Mouse (Mus musculus): ENCODE measurements around the gene Klhl8. TPM values are rescaled to one million over a fixed set of nuclear protein-coding genes. Genes with fewer than 3 reads are reported as not detected.

Gene Klhl8
- polyA plus RNA-seq, 1 experiment, result 0.84 TPM

DNA sequence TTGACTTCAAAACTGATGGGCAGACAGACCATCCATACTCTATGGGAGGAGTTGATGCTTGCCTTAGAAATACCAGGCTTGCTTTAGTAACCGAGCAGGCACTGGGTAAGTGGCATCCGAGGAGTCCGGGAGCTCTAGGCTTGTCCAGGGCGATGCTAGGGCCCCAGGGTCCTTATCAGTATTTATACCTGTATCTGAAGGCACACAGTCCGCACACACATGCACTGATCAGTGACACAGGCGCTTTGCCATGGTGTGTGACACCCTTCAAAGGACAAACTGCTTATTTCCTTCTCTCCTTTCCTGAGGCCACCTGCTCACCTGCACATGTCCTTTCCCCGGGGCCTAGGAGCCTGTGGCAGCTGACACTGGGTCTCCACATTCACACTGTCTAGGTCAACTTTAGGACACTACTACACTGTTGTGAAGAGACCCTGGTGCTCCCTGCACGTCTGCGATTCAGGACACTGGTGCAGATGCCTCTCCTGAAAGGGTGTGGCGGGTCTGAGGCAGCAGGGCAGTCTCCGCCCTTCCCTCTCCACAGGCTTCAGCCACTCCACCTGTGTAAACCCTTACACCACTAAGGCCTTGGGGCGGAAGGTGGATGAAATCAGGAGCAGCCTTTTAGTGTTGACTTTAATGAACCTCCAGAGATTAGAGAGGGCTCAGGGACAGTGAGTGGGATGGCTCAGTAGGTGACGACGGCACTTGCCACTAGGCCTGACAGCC is 55.4 kb downstream of the Klhl8 start:
- H3K36me3 ChIP-seq (ENCODE audit: control insufficient read depth, insufficient read depth, low read length), result peaks cover 24% of the 10 kb centered on the region
- H3K4me1 ChIP-seq (ENCODE audit: control insufficient read depth, insufficient read depth, insufficient read length, low read length), result no peaks in the 10 kb centered on the region
- TF ChIP-seq CTCF (IDR thresholded peaks at IDR 0.05; ENCODE audit: extremely low read depth, insufficient read length, insufficient replicate concordance, low read depth, low read length), result no peak
- TF ChIP-seq POLR2A (IDR thresholded peaks at IDR 0.05; ENCODE audit: low read depth, low read length), result no peak
- H3K4me3 ChIP-seq (ENCODE audit: low read depth, low read length), result no peak overlapping the region
- H3K27ac ChIP-seq (ENCODE audit: insufficient read depth, low read depth, low read length), result no peak overlapping the region
- whole genome bisulfite sequencing, result 49% methylated on average over 14 of the region's 14 CpGs
- no peaks in the 10 kb centered on the region for H3K27me3 ChIP-seq (ENCODE audit: control insufficient read depth, insufficient read depth, low read length)

DNA sequence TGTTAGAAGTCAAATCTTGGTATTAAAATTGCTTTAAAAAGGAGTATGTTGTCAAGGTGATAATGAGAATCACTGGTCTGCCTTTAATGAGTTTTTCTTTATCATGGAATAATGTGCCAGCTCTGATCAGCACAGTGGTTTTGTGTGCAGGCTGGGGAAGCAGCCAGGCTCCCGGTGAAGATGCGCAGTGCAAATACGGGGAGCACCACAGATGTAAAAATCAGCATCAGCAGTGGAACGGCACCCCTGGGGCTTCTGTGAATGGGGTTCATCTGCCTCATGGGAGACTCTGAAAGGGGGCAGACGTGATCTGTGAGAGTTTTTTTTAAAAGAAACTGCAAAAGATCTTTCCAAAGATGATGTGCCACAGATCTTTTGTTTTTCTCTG is 56.3 kb downstream of the Klhl8 start:
- 92% methylated on average over 5 of the region's 5 CpGs for WGBS
- Histone ChIP-seq H3K36me3 (ENCODE audit: control insufficient read depth, insufficient read depth, low read length) (peaks cover 27% of the 10 kb centered on the region), H3K4me3 (ENCODE audit: low read depth, low read length) (no peak overlapping the region), H3K4me1 (ENCODE audit: control insufficient read depth, insufficient read depth, insufficient read length, low read length) (no peaks in the 10 kb centered on the region), H3K27ac (ENCODE audit: insufficient read depth, low read depth, low read length) (no peak overlapping the region), H3K27me3 (ENCODE audit: control insufficient read depth, insufficient read depth, low read length) (no peaks in the 10 kb centered on the region)
- no peak for TF ChIP-seq CTCF (IDR thresholded peaks at IDR 0.05; ENCODE audit: extremely low read depth, insufficient read length, insufficient replicate concordance, low read depth, low read length)
- no peak for TF ChIP-seq POLR2A (IDR thresholded peaks at IDR 0.05; ENCODE audit: low read depth, low read length)

DNA sequence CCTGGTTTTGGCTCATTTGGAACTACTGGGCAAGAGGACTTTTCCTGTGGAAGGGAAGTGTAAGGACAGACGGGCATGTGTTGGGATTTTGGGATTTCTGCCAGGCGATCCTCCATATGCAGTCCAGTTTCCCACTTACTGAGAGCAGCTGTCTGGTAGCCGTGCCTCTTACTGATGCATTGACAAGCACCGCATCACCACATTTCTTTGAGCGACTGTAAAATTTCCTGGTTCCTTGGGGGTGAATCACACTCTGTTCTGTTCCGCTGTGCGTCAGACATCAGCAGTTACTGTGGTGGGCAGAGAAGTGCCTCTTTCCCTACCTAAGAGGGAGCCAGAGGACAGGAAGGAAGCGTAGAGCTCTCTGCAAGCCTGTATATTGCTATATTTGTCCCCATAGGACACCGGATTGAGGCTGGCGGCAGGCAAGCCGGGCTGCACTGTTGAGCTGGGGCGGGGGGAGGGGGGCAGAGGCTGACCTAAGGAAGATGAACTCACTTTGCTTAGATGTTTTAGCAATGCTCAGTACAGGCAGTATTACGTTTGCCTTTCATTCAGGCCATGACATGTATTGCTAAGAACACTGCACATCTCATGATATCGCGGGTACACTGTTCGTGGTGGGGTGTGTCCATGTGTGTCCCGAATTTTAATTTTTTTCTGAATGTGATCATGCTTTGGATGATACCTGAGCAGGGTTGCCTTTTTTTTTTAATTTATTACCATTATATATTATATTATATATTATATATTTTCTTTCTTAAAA is 56.8 kb downstream of the Klhl8 start:
- H3K27ac ChIP-seq (ENCODE audit: insufficient read depth, low read depth, low read length), result no peak overlapping the region
- WGBS, result 84% methylated on average over 17 of the region's 17 CpGs
- no peaks in the 10 kb centered on the region for H3K4me1 ChIP-seq (ENCODE audit: control insufficient read depth, insufficient read depth, insufficient read length, low read length)
- TF ChIP-seq POLR2A (IDR thresholded peaks at IDR 0.05; ENCODE audit: low read depth, low read length) (no peak), CTCF (IDR thresholded peaks at IDR 0.05; ENCODE audit: extremely low read depth, insufficient read length, insufficient replicate concordance, low read depth, low read length) (no peak)
- peaks cover 33% of the 10 kb centered on the region for H3K36me3 ChIP-seq (ENCODE audit: control insufficient read depth, insufficient read depth, low read length)
- H3K4me3 ChIP-seq (ENCODE audit: low read depth, low read length), result no peak overlapping the region
- no peaks in the 10 kb centered on the region for H3K27me3 ChIP-seq (ENCODE audit: control insufficient read depth, insufficient read depth, low read length)

DNA sequence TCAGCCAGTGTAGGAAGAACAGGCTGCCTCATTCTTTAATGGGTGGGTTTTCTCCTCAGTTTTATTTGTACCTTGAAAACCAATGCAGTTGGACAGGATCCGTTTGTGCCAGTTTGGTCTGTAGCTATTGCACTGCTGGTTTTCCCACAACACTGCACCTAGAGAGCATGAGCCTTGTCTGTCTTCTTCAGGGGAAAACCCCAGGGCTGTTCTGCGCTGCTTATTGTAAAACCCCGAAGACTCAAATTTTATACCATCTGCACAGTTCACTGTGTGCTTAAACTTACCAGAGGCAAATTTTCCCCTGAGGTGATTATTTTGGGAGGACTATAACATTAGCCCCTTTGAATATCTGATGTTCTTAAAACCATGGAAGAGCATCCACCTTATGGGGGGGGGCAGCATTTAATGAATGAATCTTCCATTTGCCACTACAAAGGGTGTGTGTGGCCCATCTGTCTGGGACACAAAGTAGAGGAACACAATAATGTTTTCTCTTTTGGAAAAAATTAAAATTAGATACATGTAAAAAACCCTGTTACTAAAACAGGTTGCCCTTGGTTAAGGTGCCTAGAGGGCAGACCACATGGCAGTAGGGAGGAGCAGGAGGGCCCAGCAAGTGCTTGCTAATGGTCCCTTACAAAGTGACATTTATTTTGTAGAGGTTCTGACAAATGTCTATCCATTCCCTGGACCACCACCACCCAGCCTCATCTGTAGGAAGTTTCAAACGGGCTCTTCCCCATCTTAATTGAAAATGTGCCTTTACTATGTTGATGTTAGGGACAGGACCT is 58.1 kb downstream of the Klhl8 start:
- Histone ChIP-seq H3K27me3 (ENCODE audit: control insufficient read depth, insufficient read depth, low read length) (no peaks in the 10 kb centered on the region), H3K27ac (ENCODE audit: insufficient read depth, low read depth, low read length) (no peak overlapping the region), H3K4me3 (ENCODE audit: low read depth, low read length) (no peak overlapping the region), H3K36me3 (ENCODE audit: control insufficient read depth, insufficient read depth, low read length) (peaks cover 43% of the 10 kb centered on the region), H3K4me1 (ENCODE audit: control insufficient read depth, insufficient read depth, insufficient read length, low read length) (no peaks in the 10 kb centered on the region)
- TF ChIP-seq CTCF (IDR thresholded peaks at IDR 0.05; ENCODE audit: extremely low read depth, insufficient read length, insufficient replicate concordance, low read depth, low read length) (no peak), POLR2A (IDR thresholded peaks at IDR 0.05; ENCODE audit: low read depth, low read length) (no peak)
- 77% methylated on average over 4 of the region's 4 CpGs for WGBS

DNA sequence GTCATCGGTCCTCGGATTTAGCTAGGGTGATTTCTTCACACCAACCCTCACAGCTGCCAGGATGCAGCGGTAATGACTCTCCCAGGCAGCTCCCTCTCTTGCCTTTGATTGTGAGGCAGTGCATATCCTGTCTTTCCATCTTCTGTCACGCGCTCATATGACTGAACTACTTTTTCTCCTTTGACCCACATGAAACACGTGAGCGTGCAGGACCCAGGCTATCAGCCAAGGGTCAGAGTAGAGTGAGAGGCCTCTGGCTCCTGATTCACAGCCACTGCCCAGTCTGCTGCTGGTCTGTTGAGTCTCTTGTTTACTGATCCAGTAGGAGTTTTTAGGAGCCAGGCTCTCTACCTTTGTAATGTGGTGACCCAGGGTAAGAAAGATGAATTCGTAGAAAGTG is 62.5 kb downstream of the Klhl8 start:
- no peaks in the 10 kb centered on the region for H3K27me3 ChIP-seq (ENCODE audit: control insufficient read depth, insufficient read depth, low read length)
- no peak overlapping the region for H3K4me3 ChIP-seq (ENCODE audit: low read depth, low read length)
- TF ChIP-seq CTCF (IDR thresholded peaks at IDR 0.05; ENCODE audit: extremely low read depth, insufficient read length, insufficient replicate concordance, low read depth, low read length), result no peak
- TF ChIP-seq POLR2A (IDR thresholded peaks at IDR 0.05; ENCODE audit: low read depth, low read length), result no peak
- peaks cover 81% of the 10 kb centered on the region for H3K36me3 ChIP-seq (ENCODE audit: control insufficient read depth, insufficient read depth, low read length)
- 84% methylated on average over 8 of the region's 8 CpGs for WGBS
- H3K4me1 ChIP-seq (ENCODE audit: control insufficient read depth, insufficient read depth, insufficient read length, low read length), result no peaks in the 10 kb centered on the region
- no peak overlapping the region for H3K27ac ChIP-seq (ENCODE audit: insufficient read depth, low read depth, low read length)

DNA sequence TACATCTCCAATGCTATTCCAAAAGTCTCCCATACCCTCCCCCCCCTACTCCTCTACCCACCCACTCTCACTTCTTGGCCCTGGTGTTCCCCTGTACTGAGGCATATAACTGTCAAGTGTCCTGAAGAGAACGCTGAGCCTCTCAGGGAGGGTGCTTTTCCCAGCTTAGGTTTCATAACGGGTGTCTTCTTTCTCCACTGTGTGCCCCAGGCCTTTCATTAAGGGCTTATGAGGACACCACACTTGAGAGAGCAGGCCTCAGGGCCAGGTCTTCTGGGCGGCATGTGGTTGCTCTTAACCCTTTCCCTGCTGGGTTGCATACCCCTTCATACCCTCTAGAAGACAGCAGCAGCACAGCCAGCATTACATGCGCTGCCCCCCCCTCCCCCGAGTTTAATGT is 64.5 kb downstream of the Klhl8 start:
- Histone ChIP-seq H3K27ac (ENCODE audit: insufficient read depth, low read depth, low read length) (no peak overlapping the region), H3K4me3 (ENCODE audit: low read depth, low read length) (no peak overlapping the region), H3K27me3 (ENCODE audit: control insufficient read depth, insufficient read depth, low read length) (no peaks in the 10 kb centered on the region), H3K36me3 (ENCODE audit: control insufficient read depth, insufficient read depth, low read length) (peaks cover 84% of the 10 kb centered on the region), H3K4me1 (ENCODE audit: control insufficient read depth, insufficient read depth, insufficient read length, low read length) (no peaks in the 10 kb centered on the region)
- 76% methylated on average over 5 of the region's 5 CpGs for WGBS
- TF ChIP-seq CTCF (IDR thresholded peaks at IDR 0.05; ENCODE audit: extremely low read depth, insufficient read length, insufficient replicate concordance, low read depth, low read length) (no peak), POLR2A (IDR thresholded peaks at IDR 0.05; ENCODE audit: low read depth, low read length) (no peak)

DNA sequence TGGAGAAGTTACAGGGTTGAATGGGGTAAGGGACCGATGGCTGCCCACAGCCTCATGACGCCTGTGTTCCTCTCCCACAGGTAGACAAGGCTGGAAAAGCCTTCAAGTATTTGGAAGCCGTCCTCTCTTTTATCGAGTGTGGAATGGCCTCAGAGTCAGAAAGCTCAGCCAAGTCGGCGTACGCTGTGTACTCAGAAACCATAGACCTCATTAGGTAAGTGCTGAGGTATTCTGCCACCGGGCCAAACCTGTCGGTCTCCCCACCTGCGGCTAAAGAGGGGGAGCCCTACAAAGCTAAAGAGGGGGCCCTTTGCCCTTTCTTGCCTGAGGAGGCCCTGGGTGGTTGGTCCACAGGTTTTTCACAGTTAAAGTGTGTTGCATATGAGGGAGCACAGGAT is 64.9 kb downstream of the Klhl8 start:
- WGBS, result 91% methylated on average over 10 of the region's 10 CpGs
- peaks cover 81% of the 10 kb centered on the region for H3K36me3 ChIP-seq (ENCODE audit: control insufficient read depth, insufficient read depth, low read length)
- H3K4me3 ChIP-seq (ENCODE audit: low read depth, low read length), result no peak overlapping the region
- TF ChIP-seq POLR2A (IDR thresholded peaks at IDR 0.05; ENCODE audit: low read depth, low read length), result no peak
- TF ChIP-seq CTCF (IDR thresholded peaks at IDR 0.05; ENCODE audit: extremely low read depth, insufficient read length, insufficient replicate concordance, low read depth, low read length), result no peak
- H3K27ac ChIP-seq (ENCODE audit: insufficient read depth, low read depth, low read length), result no peak overlapping the region
- H3K27me3 ChIP-seq (ENCODE audit: control insufficient read depth, insufficient read depth, low read length), result no peaks in the 10 kb centered on the region
- H3K4me1 ChIP-seq (ENCODE audit: control insufficient read depth, insufficient read depth, insufficient read length, low read length), result no peaks in the 10 kb centered on the region

All from small intestine, adult 2 months (tissue).